Mouse (Mus musculus) forebrain, embryonic 10.5 days (tissue): ENCODE data around the gene Cop1. TPM values are rescaled to one million over a fixed set of nuclear protein-coding genes. Genes with fewer than 3 reads are reported as not detected.

ENCODE experiments used
- DNase-seq: peaks from one replicate; pipeline ENCODE4 v3.0.0-alpha.2; 2017; ENCODE audit warnings: low spot score; ENCODE audit errors: extremely low spot score
- H3K27ac ChIP-seq: fragments of 300-500 bp; sonication (generic); 2 replicates; pipeline ENCODE4 v1.5.1; 2016; ENCODE audit warnings: mild to moderate bottlenecking
- H3K27me3 ChIP-seq: fragments of 300-500 bp; sonication (generic); 2 replicates; pipeline ENCODE4 v1.6.1; 2016; ENCODE audit warnings: mild to moderate bottlenecking; ENCODE audit not compliant: poor library complexity, severe bottlenecking
- H3K36me3 ChIP-seq: fragments of 300-500 bp; sonication (generic); replicated peaks from 2 replicates; pipeline ENCODE4 v1.6.1; 2016; ENCODE audit warnings: mild to moderate bottlenecking, moderate library complexity
- H3K4me1 ChIP-seq: fragments of 300-500 bp; sonication (generic); 2 replicates; pipeline ENCODE4 v1.6.1; 2016
- H3K4me3 ChIP-seq: fragments of 300-500 bp; sonication (generic); 2 replicates; pipeline ENCODE4 v1.5.1; 2016; ENCODE audit warnings: mild to moderate bottlenecking, moderate library complexity
- H3K9me3 ChIP-seq: fragments of 300-500 bp; sonication (generic); 2 replicates; pipeline ENCODE4 v1.6.1; 2016; ENCODE audit warnings: mild to moderate bottlenecking, moderate library complexity
- WGBS: fragments of 180-500 bp; shearing (Covaris S2); methylation state at CpG from one replicate; pipeline ENCODE4 v1.1.7; 2016; 5-methylcytosine and 5-hydroxymethylcytosine counted together
- polyA plus RNA-seq: library from polyadenylated mRNA; unstranded; fragments of >200 nt; fragmentation: Nextera tagmentation; extraction: Ambion mirVana; gene quantifications from 2 replicates; pipeline ENCODE4 v1.2.1, GENCODE M21; 2016

The Cop1 gene
- polyA plus RNA-seq, 1 experiment from 2014 or later: 17.2 TPM

- H3K9me3 ChIP-seq: no peaks in the 10 kb centered on the region
- peaks cover 37% of the 10 kb centered on the region for H3K36me3 ChIP-seq
- 87% methylated on average over 2 of the region's 2 CpGs for WGBS
- H3K4me1 ChIP-seq: no peaks in the 10 kb centered on the region
- no peak for DNase-seq
- no peaks in the 10 kb centered on the region for H3K27me3 ChIP-seq
- H3K4me3 ChIP-seq: no peak overlapping the region
- H3K27ac ChIP-seq: no peak overlapping the region
Observed at GRCm38 (mm10) chr1:159313625-159314024, 81.5 kb downstream of the Cop1 start.

GRCm38 (mm10) chr1:159322586-159322985, 90.5 kb downstream of the Cop1 start:
- no peak overlapping the region for H3K4me3 ChIP-seq
- no peaks in the 10 kb centered on the region for H3K9me3 ChIP-seq
- peaks cover 43% of the 10 kb centered on the region for H3K36me3 ChIP-seq
- H3K27ac ChIP-seq: no peak overlapping the region
- 85% methylated on average over 1 of the region's 1 CpGs for WGBS
- H3K4me1 ChIP-seq: no peaks in the 10 kb centered on the region
- no peaks in the 10 kb centered on the region for H3K27me3 ChIP-seq
- no peak for DNase-seq

- Histone ChIP-seq H3K4me1 (no peaks in the 10 kb centered on the region), H3K27ac (no peak overlapping the region), H3K9me3 (no peaks in the 10 kb centered on the region), H3K36me3 (peaks cover 81% of the 10 kb centered on the region), H3K27me3 (no peaks in the 10 kb centered on the region), H3K4me3 (no peak overlapping the region)
- 93% methylated on average over 4 of the region's 4 CpGs for WGBS
- DNase-seq: no peak
Observed at GRCm38 (mm10) chr1:159331008-159331407, 98.9 kb downstream of the Cop1 start.

- Histone ChIP-seq H3K4me1 (no peaks in the 10 kb centered on the region), H3K27ac (no peak overlapping the region), H3K27me3 (no peaks in the 10 kb centered on the region), H3K9me3 (no peaks in the 10 kb centered on the region), H3K4me3 (no peak overlapping the region), H3K36me3 (peaks cover 88% of the 10 kb centered on the region)
- 93% methylated on average over 4 of the region's 4 CpGs for WGBS
- no peak for DNase-seq
Observed at GRCm38 (mm10) chr1:159334157-159334556, 102.0 kb downstream of the Cop1 start.

GRCm38 (mm10) chr1:159342355-159342754, 110.2 kb downstream of the Cop1 start:
- Histone ChIP-seq H3K9me3 (no peaks in the 10 kb centered on the region), H3K27ac (no peak overlapping the region), H3K4me3 (no peak overlapping the region), H3K4me1 (no peaks in the 10 kb centered on the region), H3K36me3 (peaks cover 64% of the 10 kb centered on the region), H3K27me3 (no peaks in the 10 kb centered on the region)
- WGBS: 80% methylated on average over 2 of the region's 2 CpGs
- DNase-seq: no peak

- no peak overlapping the region for H3K27ac ChIP-seq
- no peaks in the 10 kb centered on the region for H3K4me1 ChIP-seq
- no peak for DNase-seq
- H3K27me3 ChIP-seq: no peaks in the 10 kb centered on the region
- peaks cover 53% of the 10 kb centered on the region for H3K36me3 ChIP-seq
- peaks cover 3% of the 10 kb centered on the region; the same call in 1 of the 2 replicates for H3K9me3 ChIP-seq
- WGBS: 95% methylated on average over 1 of the region's 1 CpGs
- no peak overlapping the region for H3K4me3 ChIP-seq
Observed at GRCm38 (mm10) chr1:159355027-159355570, 123.0 kb downstream of the Cop1 start.

GRCm38 (mm10) chr1:159358713-159359112, 126.6 kb downstream of the Cop1 start:
- H3K4me3 ChIP-seq: no peak overlapping the region

GRCm38 (mm10) chr1:159371881-159372390, 139.8 kb downstream of the Cop1 start:
- DNase-seq: no peak
- Histone ChIP-seq H3K4me1 (no peaks in the 10 kb centered on the region), H3K9me3 (no peaks in the 10 kb centered on the region), H3K4me3 (no peak overlapping the region), H3K27ac (no peak overlapping the region), H3K36me3 (no peaks in the 10 kb centered on the region), H3K27me3 (no peaks in the 10 kb centered on the region)
- 90% methylated on average over 4 of the region's 4 CpGs for WGBS

More at GRCm38 (mm10) chr1:159358713-159359112, 126.6 kb downstream of the Cop1 start:
- 72% methylated on average over 5 of the region's 5 CpGs for WGBS
- Histone ChIP-seq H3K4me1 (no peaks in the 10 kb centered on the region), H3K27me3 (no peaks in the 10 kb centered on the region), H3K27ac (no peak overlapping the region), H3K36me3 (peaks cover 23% of the 10 kb centered on the region), H3K9me3 (peaks cover 8% of the 10 kb centered on the region; the same call in 1 of the 2 replicates)
- DNase-seq: no peak

- Histone ChIP-seq H3K36me3 (no peaks in the 10 kb centered on the region), H3K27ac (no peak overlapping the region), H3K4me1 (no peaks in the 10 kb centered on the region), H3K4me3 (no peak overlapping the region), H3K9me3 (no peaks in the 10 kb centered on the region), H3K27me3 (no peaks in the 10 kb centered on the region)
- DNase-seq: no peak
- WGBS: 82% methylated on average over 1 of the region's 1 CpGs
Observed at GRCm38 (mm10) chr1:159382218-159382617, 150.1 kb downstream of the Cop1 start.

- H3K4me3 ChIP-seq: no peak overlapping the region
- no peaks in the 10 kb centered on the region for H3K27me3 ChIP-seq
- H3K9me3 ChIP-seq: no peaks in the 10 kb centered on the region
- no peaks in the 10 kb centered on the region for H3K4me1 ChIP-seq
- DNase-seq: no peak
- no peak overlapping the region for H3K27ac ChIP-seq
- no peaks in the 10 kb centered on the region for H3K36me3 ChIP-seq
- WGBS: 95% methylated on average over 2 of the region's 2 CpGs
Observed at GRCm38 (mm10) chr1:159382916-159383315, 150.8 kb downstream of the Cop1 start.

- Histone ChIP-seq H3K9me3 (no peaks in the 10 kb centered on the region), H3K4me1 (no peaks in the 10 kb centered on the region), H3K27me3 (no peaks in the 10 kb centered on the region), H3K4me3 (no peak overlapping the region), H3K36me3 (no peaks in the 10 kb centered on the region), H3K27ac (no peak overlapping the region)
- WGBS: 75% methylated on average over 5 of the region's 5 CpGs
- DNase-seq: no peak
Observed at GRCm38 (mm10) chr1:159386458-159386857, 154.3 kb downstream of the Cop1 start.

- 91% methylated on average over 13 of the region's 13 CpGs for WGBS
- no peak for DNase-seq
- no peak overlapping the region for H3K27ac ChIP-seq
- no peaks in the 10 kb centered on the region for H3K9me3 ChIP-seq
- no peaks in the 10 kb centered on the region for H3K36me3 ChIP-seq
- H3K4me3 ChIP-seq: no peak overlapping the region
- peaks cover 11% of the 10 kb centered on the region for H3K4me1 ChIP-seq
- H3K27me3 ChIP-seq: no peaks in the 10 kb centered on the region
Observed at GRCm38 (mm10) chr1:159388565-159389024, 156.5 kb downstream of the Cop1 start.

GRCm38 (mm10) chr1:159390049-159390448, 157.9 kb downstream of the Cop1 start:
- no peak overlapping the region for H3K4me3 ChIP-seq
- DNase-seq: peak; percentile 67
- no peaks in the 10 kb centered on the region for H3K9me3 ChIP-seq
- H3K27ac ChIP-seq: no peak overlapping the region
- H3K4me1 ChIP-seq: peaks cover 11% of the 10 kb centered on the region
- no peaks in the 10 kb centered on the region for H3K36me3 ChIP-seq
- 19% methylated on average over 14 of the region's 14 CpGs for WGBS
- no peaks in the 10 kb centered on the region for H3K27me3 ChIP-seq
